Mouse (Mus musculus): ENCODE data around the gene 1810009A15Rik.

DNA sequence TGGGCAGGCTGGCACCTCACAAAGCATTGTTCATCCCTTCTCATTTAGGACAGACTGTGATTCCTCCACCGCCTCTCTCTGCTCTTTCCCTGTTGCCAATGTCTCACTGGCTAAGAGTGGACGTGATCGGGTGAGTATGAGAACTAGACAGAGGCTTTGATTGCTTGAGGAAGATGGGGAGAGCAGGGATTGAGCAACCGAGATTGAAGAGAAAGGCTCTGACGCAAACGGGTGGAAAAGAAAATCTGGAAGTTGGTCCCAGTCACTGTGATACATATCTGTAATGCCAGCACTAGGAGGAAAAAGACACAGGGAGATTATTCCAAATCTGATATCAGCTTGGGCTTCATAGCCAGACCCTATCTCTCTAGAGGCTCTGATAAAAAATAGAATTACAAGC is 45.7 kb upstream of the 1810009A15Rik start:
- TF ChIP-seq CTCF (IDR thresholded peaks at IDR 0.05; ENCODE audit: low read depth) (no peak), EP300 (IDR thresholded peaks at IDR 0.05; ENCODE audit: low read depth) (no peak)
